Mouse (Mus musculus) neutrophil, adult 65 days (primary cell): ENCODE measurements around the gene Sesn3. TPM values are rescaled to one million over a fixed set of nuclear protein-coding genes. Genes with fewer than 3 reads are reported as not detected.

Experiments
- total RNA-seq: library from RNA; stranded (reverse); gene quantifications from 2 replicates; pipeline ENCODE4 v1.2.4, GENCODE M21; 2023

Sesn3 gene
- 10.5 and 12.7 TPM in 2 replicates for total RNA-seq

DNA sequence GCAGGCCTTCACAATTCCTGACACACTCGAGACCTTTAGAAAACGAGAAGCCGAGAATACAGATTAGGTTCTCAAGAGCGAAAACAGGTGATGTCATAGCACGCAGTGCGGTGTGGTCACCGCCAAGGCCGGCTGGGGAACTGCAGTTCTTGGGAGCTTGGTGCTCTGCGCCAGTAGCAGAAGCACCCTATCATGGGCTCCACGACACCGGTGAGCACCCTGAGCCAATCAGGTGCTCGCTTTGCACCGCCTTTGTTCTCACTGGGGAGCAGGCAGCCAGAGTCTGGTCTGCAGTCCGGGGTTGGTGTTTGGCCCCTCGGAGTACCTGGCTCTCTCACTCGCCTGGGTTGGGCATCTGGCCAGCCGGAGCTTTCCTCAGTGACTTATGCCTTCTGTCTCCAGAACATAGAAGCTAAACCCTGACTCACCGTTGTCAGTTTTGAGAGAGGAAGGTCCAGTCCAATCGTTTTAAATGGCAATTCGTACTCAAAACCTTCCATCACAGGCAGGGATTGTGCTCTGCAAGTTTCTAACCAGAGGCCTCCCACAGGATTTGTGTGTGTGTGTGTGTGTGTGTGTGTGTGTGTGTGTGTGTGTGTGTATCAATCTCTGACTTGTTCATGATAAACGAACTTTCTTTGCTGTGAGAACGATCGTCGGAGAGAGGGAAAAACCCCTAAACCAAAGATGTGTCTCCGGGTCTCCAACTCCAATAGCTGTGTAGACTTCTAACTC lies at the start of gene Sesn3:
TSS of gene Sesn3 (plus strand) at position 82 of the 735 bp plus-strand sequence.

DNA sequence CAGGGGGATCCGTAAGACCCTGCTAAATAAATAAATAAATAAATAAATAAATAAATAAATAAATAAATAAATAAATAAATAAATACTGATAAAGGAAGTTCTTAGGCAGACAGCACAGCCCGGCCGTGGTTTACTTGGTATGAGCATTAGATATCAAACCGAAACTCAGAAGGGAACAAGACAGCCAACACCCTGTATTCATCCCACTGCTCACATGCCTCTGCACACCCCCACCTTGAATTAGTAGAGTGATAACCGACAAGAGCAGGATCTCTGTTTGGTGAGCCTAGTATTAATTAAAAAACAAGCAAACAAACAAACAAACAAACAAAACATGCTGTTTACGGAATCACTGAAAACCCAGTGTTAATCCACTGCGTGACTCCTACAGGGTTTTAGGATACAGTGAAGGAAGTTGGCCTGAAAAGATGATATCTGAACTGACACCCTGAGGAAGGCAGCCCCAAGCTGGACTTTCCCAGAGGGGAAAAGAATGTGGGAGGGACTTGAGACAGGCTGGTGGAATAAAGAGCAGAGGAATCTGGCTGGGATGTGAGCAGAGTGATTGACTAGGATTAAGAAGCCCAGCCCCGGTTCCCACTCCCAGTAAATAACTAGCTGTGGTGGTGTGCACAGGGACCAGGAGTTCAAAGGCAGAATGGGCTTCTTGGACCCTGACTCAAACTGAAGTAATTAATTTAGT lies 106.6 kb downstream of the Sesn3 start, which contains the start of gene Endod1:
TSS of gene Endod1 (minus strand) at position 155 of the 703 bp plus-strand sequence.

Other genes starting within 250 kb of the Sesn3 start
- gene Endod1, start 106.4 kb downstream of the Sesn3 start, total RNA-seq = 5.2 and 7.2 TPM in 2 replicates
- 0.22 and 0.25 TPM in 2 replicates for gene Kdm4d, start 225.4 kb downstream of the Sesn3 start, total RNA-seq
- 81.6 and 86.4 TPM in 2 replicates for gene Cwc15, start 225.6 kb downstream of the Sesn3 start, total RNA-seq